Mouse (Mus musculus) left cerebral cortex, adult 18-20 months (tissue): ENCODE data around the gene Gm14391. TPM values are rescaled to one million over a fixed set of nuclear protein-coding genes. Genes with fewer than 3 reads are reported as not detected.
"Not testable (repeated sequence)": the region's sequence is repeated elsewhere in the genome, so short reads cannot be mapped to it uniquely, and the experiment has no call there.

ENCODE experiments used
- DNase-seq, 2 experiments: peaks; one replicate each; pipeline ENCODE4 v3.0.0; 2021 to 2022; ENCODE audit warnings: low spot score in 2 of 2, mixed read lengths in 1 of 2
- long read RNA-seq, 2 experiments: library from polyadenylated mRNA; stranded (forward); transcript quantifications; one replicate each; pipeline ENCODE4 v2.0.0; 2021
- total RNA-seq, 2 experiments: library from RNA; stranded (reverse); gene quantifications; 2 replicates each; pipeline ENCODE4 v1.2.3; 2021

The Gm14391 gene
- total RNA-seq = 100 to 1,000 TPM in 1 of 2 experiments, 10 to 100 TPM in 1; 90.2 to 102 TPM
- long read RNA-seq, experiment 1, transcript Gm14391-202 (4 exons, 965 nt) = major isoform, 28 of 49 reads
- long read RNA-seq, experiment 1, partial matches to known transcripts = 1 of 49 reads
- long read RNA-seq, experiment 1, other reads (novel, unspliced or antisense) = 16 of 49 reads
- long read RNA-seq, experiment 2, transcript Gm14391-202 (4 exons, 965 nt) = major isoform, 20 of 25 reads
- long read RNA-seq, experiment 2, partial matches to known transcripts = 0 of 25 reads
- long read RNA-seq, experiment 2, other reads (novel, unspliced or antisense) = 4 of 25 reads

GRCm38 (mm10) chr2:175206732-175207131 is at the start of gene Gm14391:
TSS of gene Gm14391 (minus strand) at chr2:175206917.
- not testable (repeated sequence) for DNase-seq

DNA sequence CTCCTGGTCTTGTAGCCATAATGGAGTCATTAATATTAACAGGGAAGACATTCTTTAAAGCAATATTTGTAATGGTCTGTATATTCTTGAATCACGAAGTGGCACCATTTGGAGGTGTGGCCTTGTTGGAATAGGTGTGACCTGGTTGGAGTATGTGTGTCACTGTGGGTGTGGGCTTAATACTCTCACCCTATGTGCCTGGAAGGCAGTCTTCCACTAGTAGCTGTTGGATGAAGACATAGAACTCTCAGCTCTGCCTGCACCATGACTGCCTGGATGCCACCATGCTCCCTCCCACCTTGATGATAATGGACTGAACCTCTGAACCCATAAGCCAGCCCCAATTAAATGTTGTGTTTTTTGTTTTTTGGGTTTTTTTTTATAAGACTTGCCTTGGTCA is 27.7 kb downstream of the Gm14391 start:
- not testable (repeated sequence) for DNase-seq

GRCm38 (mm10) chr2:175176312-175176711 is 30.4 kb downstream of the Gm14391 start:
- DNase-seq = no peak

DNA sequence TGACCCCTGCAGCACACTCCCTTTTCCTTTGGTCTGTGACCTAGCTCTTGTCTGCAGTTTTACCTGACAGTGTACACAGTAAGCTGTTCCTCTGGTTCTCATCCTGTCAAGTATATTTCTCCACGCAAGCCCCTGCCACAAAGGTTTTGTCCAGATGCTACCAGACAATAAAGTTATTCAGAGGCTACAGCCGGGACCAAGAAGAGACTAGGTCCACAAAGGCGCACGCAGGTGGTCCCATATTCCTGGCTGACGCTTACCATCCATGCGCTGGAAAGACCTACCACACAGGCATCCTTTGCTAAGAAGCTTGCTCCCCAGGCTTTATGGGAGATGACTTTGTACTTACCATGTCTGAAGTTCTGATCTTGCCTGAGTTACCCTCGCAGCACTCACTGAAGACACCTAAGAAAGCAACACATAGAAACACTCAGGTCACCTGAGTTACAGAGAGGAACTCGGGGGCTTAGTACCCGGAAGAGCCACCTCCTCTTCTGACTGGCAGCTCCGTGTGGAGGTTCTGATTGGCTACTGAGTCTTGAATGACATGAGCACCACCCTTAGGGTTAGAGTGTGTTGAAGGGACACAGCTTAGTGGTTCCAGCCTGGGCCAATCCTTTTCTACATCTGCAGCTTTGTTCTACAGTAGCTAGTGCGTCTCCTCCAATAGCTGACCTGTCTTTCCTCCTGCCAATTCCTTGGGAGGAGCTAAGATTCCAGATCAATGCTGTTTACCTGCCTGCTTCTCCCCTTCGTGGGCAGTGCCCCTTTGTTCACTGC is 31.1 kb downstream of the Gm14391 start, which contains the start of gene Gm14443:
Gene Gm14443 (minus strand): TSS at position 471 of the 780 bp plus-strand sequence.
- not testable (repeated sequence) for DNase-seq

- DNase-seq = not testable (repeated sequence)
Observed at GRCm38 (mm10) chr2:175174058-175174457, 32.7 kb downstream of the Gm14391 start.

GRCm38 (mm10) chr2:175172906-175173595 is 33.7 kb downstream of the Gm14391 start:
- DNase-seq = not testable (repeated sequence)

GRCm38 (mm10) chr2:175172123-175172522 is 34.6 kb downstream of the Gm14391 start:
- DNase-seq = no peak

GRCm38 (mm10) chr2:175166870-175167269 is 39.8 kb downstream of the Gm14391 start:
- DNase-seq = not testable (repeated sequence)

DNA sequence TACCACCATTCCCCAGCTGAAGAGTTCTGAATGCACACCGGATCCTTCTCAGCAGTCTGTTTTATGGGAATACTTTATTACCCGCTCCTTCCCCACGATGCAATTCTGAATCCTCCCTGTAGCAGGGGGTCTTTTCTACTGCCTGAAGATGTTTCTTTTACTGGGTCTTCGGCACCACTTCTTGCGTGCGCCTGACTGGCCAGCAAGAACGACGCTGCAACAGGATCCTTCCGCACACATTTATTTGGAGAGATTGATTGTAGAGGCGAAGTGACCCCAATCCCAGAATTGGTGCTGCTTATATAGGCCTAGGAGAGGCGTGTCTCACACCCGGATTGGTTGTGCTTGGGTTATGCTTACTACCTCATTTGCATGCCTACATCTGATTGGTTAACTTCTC is 41.6 kb downstream of the Gm14391 start:
- DNase-seq = not testable (repeated sequence)

DNA sequence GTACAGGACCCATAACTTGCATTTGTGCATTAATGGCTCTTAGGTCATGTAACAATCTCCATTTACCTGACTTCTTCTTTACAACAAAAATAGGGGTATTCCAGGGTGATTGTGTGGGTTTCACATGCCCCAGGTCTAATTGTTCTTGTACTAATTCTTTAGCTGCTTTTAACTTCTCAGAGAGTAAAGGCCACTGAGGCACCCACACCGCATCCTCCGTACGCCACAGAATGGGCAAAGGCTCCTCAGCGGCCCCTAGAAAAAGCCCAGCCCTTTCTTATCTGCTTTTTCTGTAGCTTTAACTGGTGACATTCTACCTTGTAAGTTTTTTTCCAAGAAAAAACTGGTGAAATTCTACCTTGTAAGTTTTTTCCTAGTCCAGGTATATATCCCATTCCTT is 45.3 kb downstream of the Gm14391 start:
- not testable (repeated sequence) for DNase-seq

- no peak for DNase-seq
Observed at GRCm38 (mm10) chr2:175158642-175159041, 48.1 kb downstream of the Gm14391 start.

GRCm38 (mm10) chr2:175156696-175157095 is 50.0 kb downstream of the Gm14391 start:
- DNase-seq = no peak

DNA sequence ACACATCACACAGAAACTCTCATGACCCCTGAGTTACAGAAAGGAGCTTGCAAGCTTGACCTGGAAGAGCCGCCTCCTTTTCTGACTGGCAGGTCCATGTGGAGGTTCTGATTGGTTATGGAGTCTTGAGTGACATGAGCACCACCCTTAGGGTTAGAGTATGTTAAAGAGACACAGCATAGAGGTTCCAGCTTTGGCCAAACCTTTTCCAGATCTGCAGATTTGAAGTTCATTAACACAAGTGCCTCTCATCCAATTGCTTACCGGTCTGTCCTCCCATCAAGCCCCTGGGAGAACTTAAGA is 64.8 kb downstream of the Gm14391 start, which contains the start of gene Gm14399:
Gene Gm14399 (minus strand): TSS at position 20 of the 303 bp plus-strand sequence.
- DNase-seq = not testable (repeated sequence)

GRCm38 (mm10) chr2:175141118-175141992 is 65.4 kb downstream of the Gm14391 start:
- peak; percentile 10 to 22 for DNase-seq

Other genes starting within 250 kb of the Gm14391 start
- gene Gm14444, start 196.7 kb downstream of the Gm14391 start, total RNA-seq = 1 to 10 TPM; 1.1 to 2.0 TPM
- gene Gm14393, start 139.1 kb downstream of the Gm14391 start, total RNA-seq = 1 to 10 TPM in 1 of 2 experiments, under 1 TPM in 1; 0.84 to 1.4 TPM
- 10 to 100 TPM; 19.0 to 20.1 TPM for gene Gm14399, start 64.9 kb downstream of the Gm14391 start, total RNA-seq
- gene Gm14443, start 31.0 kb downstream of the Gm14391 start, total RNA-seq = 1 to 10 TPM; 5.4 to 5.6 TPM
- 10 to 100 TPM in 1 of 2 experiments, not detected in 1; 15.3 TPM for gene Gm14440, start 68.2 kb upstream of the Gm14391 start, total RNA-seq
- 10 to 100 TPM; 59.3 to 70.6 TPM for gene Gm4631, start 131.3 kb upstream of the Gm14391 start, total RNA-seq
- 1 to 10 TPM; 6.6 to 7.0 TPM for gene Zfp968, start 165.5 kb upstream of the Gm14391 start, total RNA-seq
- 10 to 100 TPM in 1 of 2 experiments, 1 to 10 TPM in 1; 7.6 to 11.0 TPM for gene Gm4724, start 228.9 kb upstream of the Gm14391 start, total RNA-seq